Mouse (Mus musculus) embryonic facial prominence, embryonic 13.5 days (tissue): Measurements from ENCODE around the gene Ecpas. TPM values are rescaled to one million over a fixed set of nuclear protein-coding genes. Genes with fewer than 3 reads are reported as not detected.
A peak's percentile ranks its signal among the peaks of the same experiment; 100 is the strongest.

Experiments
- ATAC-seq: fragments of 200-750 bp; cut with Nextera tagmentation; 2 replicates; pipeline ENCODE4 v1.8.0; 2017; ENCODE audit warnings: low read depth; ENCODE audit not compliant: insufficient number of reproducible peaks, insufficient read depth, low FRiP score, low TSS enrichment
- H3K27ac ChIP-seq: fragments of 300-500 bp; sonication (generic); 2 replicates; pipeline ENCODE4 v1.5.1; 2015; ENCODE audit warnings: moderate library complexity, mild to moderate bottlenecking, inconsistent platforms
- H3K27me3 ChIP-seq: fragments of 300-500 bp; sonication (generic); 2 replicates; pipeline ENCODE4 v1.6.1; 2015; ENCODE audit warnings: mild to moderate bottlenecking, inconsistent platforms
- H3K36me3 ChIP-seq: fragments of 300-500 bp; sonication (generic); 2 replicates; pipeline ENCODE4 v1.6.1; 2015; ENCODE audit warnings: mild to moderate bottlenecking, inconsistent platforms
- H3K4me1 ChIP-seq: fragments of 300-500 bp; sonication (generic); 2 replicates; pipeline ENCODE4 v1.6.1; 2015; ENCODE audit warnings: inconsistent platforms
- H3K4me2 ChIP-seq: fragments of 300-500 bp; sonication (generic); 2 replicates; pipeline ENCODE4 v1.6.1; 2015; ENCODE audit warnings: moderate library complexity, mild to moderate bottlenecking, inconsistent platforms
- H3K4me3 ChIP-seq: fragments of 300-500 bp; sonication (generic); 2 replicates; pipeline ENCODE4 v1.5.1; 2015; ENCODE audit warnings: mild to moderate bottlenecking, inconsistent platforms
- H3K9ac ChIP-seq: fragments of 300-500 bp; sonication (generic); 2 replicates; pipeline ENCODE4 v1.6.1; 2015; ENCODE audit warnings: mild to moderate bottlenecking, inconsistent platforms
- H3K9me3 ChIP-seq: fragments of 300-500 bp; sonication (generic); 2 replicates; pipeline ENCODE4 v1.6.1; 2016; ENCODE audit warnings: inconsistent platforms
- WGBS: fragments of 180-500 bp; shearing (Covaris S2); methylation state at CpG from one replicate; pipeline ENCODE4 v1.1.7; 2015; ENCODE audit warnings: mixed read lengths; 5-methylcytosine and 5-hydroxymethylcytosine counted together
- polyA plus RNA-seq: library from polyadenylated mRNA; unstranded; fragments of >200 nt; fragmentation: Nextera tagmentation; extraction: Ambion mirVana; gene quantifications from 2 replicates; pipeline ENCODE4 v1.2.1, GENCODE M21; 2015

The Ecpas gene
- polyA plus RNA-seq, 1 experiment from 2014 or later: 33.6 TPM

- Histone ChIP-seq H3K9ac (no peak overlapping the region), H3K4me2 (no peak overlapping the region), H3K27ac (no peak overlapping the region), H3K36me3 (no peaks in the 10 kb centered on the region), H3K9me3 (no peaks in the 10 kb centered on the region), H3K4me3 (no peak overlapping the region), H3K27me3 (no peaks in the 10 kb centered on the region), H3K4me1 (0 out of 2 replicates have a peak, but pooled peaks cover 9% of the 10 kb centered on the region)
- ATAC-seq: no peak
- WGBS: 88% methylated on average over 4 of the region's 4 CpGs
Observed at GRCm38 (mm10) chr4:58934308-58934707, 21.8 kb upstream of the Ecpas start.

GRCm38 (mm10) chr4:58932541-58932940 lies 20.0 kb upstream of the Ecpas start:
- Histone ChIP-seq H3K4me3 (no peak overlapping the region), H3K27me3 (no peaks in the 10 kb centered on the region), H3K4me1 (0 out of 2 replicates have a peak, but pooled peaks cover 9% of the 10 kb centered on the region), H3K9ac (no peak overlapping the region), H3K27ac (no peak overlapping the region), H3K36me3 (no peaks in the 10 kb centered on the region), H3K4me2 (no peak overlapping the region), H3K9me3 (no peaks in the 10 kb centered on the region)
- ATAC-seq: no peak
- 43% methylated on average over 6 of the region's 6 CpGs for WGBS

GRCm38 (mm10) chr4:58927661-58928060 lies 15.1 kb upstream of the Ecpas start:
- H3K4me1 ChIP-seq: no peaks in the 10 kb centered on the region
- ATAC-seq: no peak
- H3K9ac ChIP-seq: no peak overlapping the region
- H3K4me3 ChIP-seq: no peak overlapping the region
- 69% methylated on average over 3 of the region's 3 CpGs for WGBS
- peaks cover 8% of the 10 kb centered on the region for H3K27me3 ChIP-seq
- 0 out of 2 replicates have a peak, but pooled peaks cover 3% of the 10 kb centered on the region for H3K9me3 ChIP-seq
- H3K27ac ChIP-seq: no peak overlapping the region
- H3K36me3 ChIP-seq: no peaks in the 10 kb centered on the region
- H3K4me2 ChIP-seq: no peak overlapping the region

- H3K9ac ChIP-seq: no peak overlapping the region
- H3K27me3 ChIP-seq: peaks cover 8% of the 10 kb centered on the region
- H3K36me3 ChIP-seq: no peaks in the 10 kb centered on the region
- ATAC-seq: no peak
- H3K4me2 ChIP-seq: no peak overlapping the region
- 50% methylated on average over 2 of the region's 2 CpGs for WGBS
- no peaks in the 10 kb centered on the region for H3K4me1 ChIP-seq
- 0 out of 2 replicates have a peak, but pooled peaks cover 3% of the 10 kb centered on the region for H3K9me3 ChIP-seq
- H3K27ac ChIP-seq: no peak overlapping the region
- H3K4me3 ChIP-seq: no peak overlapping the region
Observed at GRCm38 (mm10) chr4:58926120-58926519, 13.6 kb upstream of the Ecpas start.

GRCm38 (mm10) chr4:58925664-58926063 lies 13.1 kb upstream of the Ecpas start:
- Histone ChIP-seq H3K9ac (no peak overlapping the region), H3K4me1 (no peaks in the 10 kb centered on the region), H3K27me3 (peaks cover 8% of the 10 kb centered on the region), H3K36me3 (no peaks in the 10 kb centered on the region), H3K4me2 (no peak overlapping the region), H3K27ac (no peak overlapping the region), H3K4me3 (no peak overlapping the region), H3K9me3 (0 out of 2 replicates have a peak, but pooled peaks cover 3% of the 10 kb centered on the region)
- 48% methylated on average over 5 of the region's 5 CpGs for WGBS
- no peak for ATAC-seq

GRCm38 (mm10) chr4:58923933-58924332 lies 11.4 kb upstream of the Ecpas start:
- 0 out of 2 replicates have a peak, but pooled peaks cover 3% of the 10 kb centered on the region for H3K9me3 ChIP-seq
- no peaks in the 10 kb centered on the region for H3K36me3 ChIP-seq
- H3K27me3 ChIP-seq: peaks cover 8% of the 10 kb centered on the region
- H3K9ac ChIP-seq: no peak overlapping the region
- no peaks in the 10 kb centered on the region for H3K4me1 ChIP-seq
- WGBS: 74% methylated on average over 2 of the region's 2 CpGs
- no peak for ATAC-seq
- no peak overlapping the region for H3K27ac ChIP-seq
- H3K4me2 ChIP-seq: no peak overlapping the region
- no peak overlapping the region for H3K4me3 ChIP-seq

- Histone ChIP-seq H3K27ac (no peak overlapping the region), H3K4me3 (no peak overlapping the region), H3K27me3 (no peaks in the 10 kb centered on the region), H3K4me2 (no peak overlapping the region), H3K9ac (no peak overlapping the region), H3K36me3 (no peaks in the 10 kb centered on the region), H3K4me1 (peaks cover 11% of the 10 kb centered on the region), H3K9me3 (no peaks in the 10 kb centered on the region)
- no peak for ATAC-seq
- 74% methylated on average over 8 of the region's 8 CpGs for WGBS
Observed at GRCm38 (mm10) chr4:58915081-58915826, 2.7 kb upstream of the Ecpas start.

- Histone ChIP-seq H3K27me3 (no peaks in the 10 kb centered on the region), H3K27ac (no peak overlapping the region), H3K9ac (no peak overlapping the region), H3K4me3 (peak overlapping the region; percentile 89; the same call in 1 of the 2 replicates), H3K9me3 (no peaks in the 10 kb centered on the region), H3K4me2 (peak overlapping the region; percentile 68), H3K4me1 (peaks cover 14% of the 10 kb centered on the region), H3K36me3 (no peaks in the 10 kb centered on the region)
- no peak for ATAC-seq
- 27% methylated on average over 3 of the region's 3 CpGs for WGBS
Observed at GRCm38 (mm10) chr4:58913336-58914026, 932 bp upstream of the Ecpas start.

GRCm38 (mm10) chr4:58911831-58912628 lies 519 bp downstream of the Ecpas start:
- WGBS: under 1% methylated on average over 104 of the region's 126 CpGs
- Histone ChIP-seq H3K9ac (peak overlapping the region; percentile 94), H3K36me3 (no peaks in the 10 kb centered on the region)

GRCm38 (mm10) chr4:58911069-58911830 lies 1.3 kb downstream of the Ecpas start:
- WGBS: under 1% methylated on average over 49 of the region's 56 CpGs
- H3K27me3 ChIP-seq: no peaks in the 10 kb centered on the region
- H3K4me1 ChIP-seq: peaks cover 14% of the 10 kb centered on the region
- H3K27ac ChIP-seq: peak overlapping the region; percentile 97
- H3K4me3 ChIP-seq: peak overlapping the region; percentile 89
- peak; percentile 29; the same call in 1 of the 2 replicates for ATAC-seq
- no peaks in the 10 kb centered on the region for H3K36me3 ChIP-seq
- no peaks in the 10 kb centered on the region for H3K9me3 ChIP-seq
- peak overlapping the region; percentile 94 for H3K9ac ChIP-seq
- H3K4me2 ChIP-seq: peak overlapping the region; percentile 68

More at GRCm38 (mm10) chr4:58911831-58912628, 519 bp downstream of the Ecpas start:
- Histone ChIP-seq H3K4me3 (peak overlapping the region; percentile 89), H3K9me3 (no peaks in the 10 kb centered on the region), H3K27me3 (no peaks in the 10 kb centered on the region), H3K4me1 (peaks cover 14% of the 10 kb centered on the region), H3K27ac (peak overlapping the region; percentile 97), H3K4me2 (peak overlapping the region; percentile 68)
- peak; percentile 68 for ATAC-seq
